Mouse (Mus musculus) thymus, adult 2 months (tissue): ENCODE data around the gene Zfp638. TPM values are rescaled to one million over a fixed set of nuclear protein-coding genes. Genes with fewer than 3 reads are reported as not detected.

Experiments
- DNase-seq: peaks from one replicate; pipeline ENCODE4 v3.0.0; 2021
- H3K27ac ChIP-seq: fragments of 200-500 bp; 2 replicates; pipeline ENCODE4 v1.5.1; 2012; ENCODE audit warnings: low read length, control low read depth; ENCODE audit not compliant: control insufficient read depth, insufficient read depth
- H3K27me3 ChIP-seq: fragments of 200-500 bp; 2 replicates; pipeline ENCODE4 v1.6.1; 2012; ENCODE audit warnings: mild to moderate bottlenecking, low read length, moderate library complexity, mixed read lengths; ENCODE audit not compliant: control insufficient read depth, insufficient read depth
- H3K36me3 ChIP-seq: fragments of 200-500 bp; 2 replicates; pipeline ENCODE4 v1.6.1; 2012; ENCODE audit warnings: mild to moderate bottlenecking, low read length, moderate library complexity; ENCODE audit not compliant: control insufficient read depth, insufficient read depth
- H3K4me1 ChIP-seq: fragments of 200-500 bp; replicated peaks from 2 replicates; pipeline ENCODE4 v1.6.1; 2012; ENCODE audit warnings: low read length; ENCODE audit not compliant: control insufficient read depth, insufficient read depth
- H3K4me3 ChIP-seq: fragments of 200-500 bp; 2 replicates; pipeline ENCODE4 v1.5.1; 2012; ENCODE audit warnings: mild to moderate bottlenecking, low read length, control low read depth, moderate library complexity; ENCODE audit not compliant: control insufficient read depth, insufficient read depth
- CTCF ChIP-seq: fragments of 200-500 bp; IDR thresholded peaks from 2 replicates; pipeline ENCODE4 v1.5.1; 2012; ENCODE audit warnings: mild to moderate bottlenecking, control low read depth, low read length, moderate library complexity, borderline replicate concordance; ENCODE audit not compliant: control insufficient read depth, poor library complexity, insufficient read depth; ENCODE audit errors: extremely low read depth
- POLR2A ChIP-seq: fragments of 200-500 bp; IDR thresholded peaks from 2 replicates; pipeline ENCODE4 v1.6.1; 2012; ENCODE audit warnings: mild to moderate bottlenecking, low read length, control low read depth, moderate library complexity; ENCODE audit not compliant: control insufficient read depth, poor library complexity, insufficient read depth; ENCODE audit errors: extremely low read depth
- WGBS: fragments of 180-500 bp; shearing (Covaris S2); methylation state at CpG from one replicate; pipeline ENCODE4 v1.1.7; 2018; 5-methylcytosine and 5-hydroxymethylcytosine counted together
- polyA plus RNA-seq: library from polyadenylated mRNA; depleted of rRNA; stranded (reverse); fragments of >200 nt; gene quantifications from 2 replicates; pipeline ENCODE4 v1.2.3, GENCODE M21; 2012

The Zfp638 gene
- polyA plus RNA-seq, 1 experiment: 24.2 TPM

DNA sequence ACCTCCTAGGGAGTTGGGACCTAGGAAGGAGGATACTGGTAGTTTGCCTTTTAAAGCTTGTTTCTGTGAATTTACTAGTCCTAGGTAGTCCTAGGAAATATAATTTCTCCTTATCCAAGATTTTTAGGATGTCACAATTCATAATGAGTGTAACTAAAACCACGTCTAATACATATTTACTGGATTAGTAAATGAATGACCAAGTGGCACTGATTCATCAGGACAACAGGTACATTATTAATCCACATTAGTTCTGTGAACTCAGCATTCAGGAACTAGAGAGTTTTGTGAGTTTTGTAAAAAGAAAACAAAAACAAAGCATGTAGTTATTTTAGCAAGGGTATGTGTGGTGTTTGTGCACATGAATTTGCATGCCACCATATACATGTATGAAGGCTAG lies 38.4 kb downstream of the Zfp638 start:
- no peaks in the 10 kb centered on the region for H3K4me1 ChIP-seq
- no peak overlapping the region for H3K27ac ChIP-seq
- DNase-seq: no peak
- H3K4me3 ChIP-seq: no peak overlapping the region
- TF ChIP-seq POLR2A (no peak), CTCF (no peak)
- 91% methylated on average over 1 of the region's 1 CpGs for WGBS
- H3K27me3 ChIP-seq: no peaks in the 10 kb centered on the region
- no peaks in the 10 kb centered on the region for H3K36me3 ChIP-seq

DNA sequence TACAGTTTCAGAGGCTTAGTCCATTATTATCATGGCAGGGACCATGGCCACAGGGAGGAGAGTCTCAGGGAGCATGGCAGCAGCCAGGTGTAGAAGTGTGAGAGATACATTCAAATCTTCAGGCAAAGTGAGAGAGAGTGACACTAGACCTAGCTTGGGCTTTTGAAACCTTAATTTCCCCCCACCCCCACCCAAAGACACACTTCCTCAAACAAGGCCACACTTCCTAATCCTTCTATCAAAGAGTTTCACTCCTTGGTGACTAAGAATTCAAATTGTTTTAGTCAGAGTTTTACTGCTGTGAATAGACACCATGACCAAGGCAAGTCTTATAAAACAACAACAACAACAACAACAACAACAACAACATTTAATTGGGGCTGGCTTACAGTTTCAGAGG lies 39.8 kb downstream of the Zfp638 start:
- Histone ChIP-seq H3K27ac (no peak overlapping the region), H3K4me3 (no peak overlapping the region), H3K4me1 (no peaks in the 10 kb centered on the region), H3K36me3 (no peaks in the 10 kb centered on the region), H3K27me3 (no peaks in the 10 kb centered on the region)
- no peak for DNase-seq
- no peak for TF ChIP-seq POLR2A

- no peaks in the 10 kb centered on the region for H3K4me1 ChIP-seq
- TF ChIP-seq POLR2A (no peak), CTCF (no peak)
- no peak overlapping the region for H3K4me3 ChIP-seq
- no peaks in the 10 kb centered on the region for H3K27me3 ChIP-seq
- DNase-seq: no peak
- H3K36me3 ChIP-seq: no peaks in the 10 kb centered on the region
- H3K27ac ChIP-seq: no peak overlapping the region
- WGBS: 93% methylated on average over 4 of the region's 4 CpGs
Measured at GRCm38 (mm10) chr6:83908386-83908785, 41.5 kb downstream of the Zfp638 start.

DNA sequence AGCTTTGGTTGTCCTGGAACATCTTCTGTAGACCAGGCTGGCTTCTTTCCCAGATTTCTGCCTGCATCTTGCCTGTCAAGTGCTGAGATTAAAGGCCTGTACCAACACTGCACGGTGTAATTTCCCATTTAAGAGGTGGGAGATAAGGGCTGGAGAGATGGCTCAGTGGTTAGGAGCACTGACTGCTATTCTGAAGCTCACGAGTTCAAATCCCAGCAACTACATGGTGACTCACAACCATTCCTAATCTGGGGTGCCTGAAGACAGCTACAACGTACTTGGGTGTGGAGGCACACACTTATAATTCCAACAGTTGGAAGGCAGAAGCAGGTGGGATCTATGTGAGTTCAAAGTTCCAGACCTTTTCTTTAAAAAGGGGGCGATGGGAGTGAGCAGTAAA lies 46.8 kb downstream of the Zfp638 start:
- Histone ChIP-seq H3K27me3 (no peaks in the 10 kb centered on the region), H3K4me1 (no peaks in the 10 kb centered on the region), H3K36me3 (no peaks in the 10 kb centered on the region), H3K4me3 (no peak overlapping the region), H3K27ac (no peak overlapping the region)
- WGBS: 44% methylated on average over 4 of the region's 4 CpGs
- DNase-seq: no peak
- TF ChIP-seq CTCF (no peak), POLR2A (no peak)

- TF ChIP-seq CTCF (peak; percentile 98), POLR2A (no peak)
- H3K4me1 ChIP-seq: no peaks in the 10 kb centered on the region
- peak overlapping the region; percentile 77 for H3K27ac ChIP-seq
- no peaks in the 10 kb centered on the region for H3K27me3 ChIP-seq
- peak overlapping the region; percentile 85 for H3K4me3 ChIP-seq
- WGBS: under 1% methylated on average over 50 of the region's 50 CpGs
- peak; percentile 100 for DNase-seq
- no peaks in the 10 kb centered on the region for H3K36me3 ChIP-seq
Measured at GRCm38 (mm10) chr6:83914183-83914719, 47.3 kb downstream of the Zfp638 start.

DNA sequence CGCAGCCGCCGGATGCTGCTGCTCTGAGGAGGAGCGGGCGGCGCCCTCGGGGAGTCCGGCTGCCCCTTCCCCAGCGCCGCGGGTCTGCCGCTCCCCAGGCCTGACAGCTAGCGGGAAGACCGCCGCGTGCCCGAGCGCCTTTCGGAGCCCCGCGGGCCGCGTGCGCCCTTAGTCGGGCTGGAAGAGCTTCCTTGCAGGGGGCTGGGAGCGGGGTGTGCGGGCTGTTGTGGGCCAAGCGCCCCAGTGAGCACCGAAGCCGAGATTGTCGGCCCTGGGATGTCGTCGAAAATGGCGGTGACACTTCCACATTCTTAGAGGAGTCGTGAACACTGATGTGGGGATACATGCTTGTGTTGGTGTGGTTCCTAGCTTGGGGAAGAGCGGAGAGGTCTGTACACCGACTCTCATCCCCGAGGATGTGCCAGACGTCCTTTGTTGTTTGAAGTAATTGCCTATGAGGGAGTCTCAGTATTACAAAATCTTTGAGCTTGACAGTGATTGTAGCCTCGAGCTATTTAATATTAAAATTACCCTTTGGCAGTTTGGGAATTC lies 47.9 kb downstream of the Zfp638 start:
- WGBS: under 1% methylated on average over 40 of the region's 40 CpGs

GRCm38 (mm10) chr6:83927418-83927817 lies 60.5 kb downstream of the Zfp638 start:
- peak; percentile 34 for DNase-seq
- peaks cover 18% of the 10 kb centered on the region for H3K36me3 ChIP-seq
- WGBS: 80% methylated on average over 1 of the region's 1 CpGs
- no peak overlapping the region for H3K27ac ChIP-seq
- TF ChIP-seq POLR2A (no peak), CTCF (no peak)
- no peak overlapping the region for H3K4me3 ChIP-seq
- no peaks in the 10 kb centered on the region for H3K4me1 ChIP-seq
- no peaks in the 10 kb centered on the region for H3K27me3 ChIP-seq

More for the DNA sequence above, 47.9 kb downstream of the Zfp638 start:
- Histone ChIP-seq H3K4me3 (peak overlapping the region; percentile 85), H3K27ac (peak overlapping the region; percentile 77), H3K36me3 (no peaks in the 10 kb centered on the region), H3K27me3 (no peaks in the 10 kb centered on the region), H3K4me1 (no peaks in the 10 kb centered on the region)
- TF ChIP-seq CTCF (no peak), POLR2A (no peak)
- DNase-seq: no peak

DNA sequence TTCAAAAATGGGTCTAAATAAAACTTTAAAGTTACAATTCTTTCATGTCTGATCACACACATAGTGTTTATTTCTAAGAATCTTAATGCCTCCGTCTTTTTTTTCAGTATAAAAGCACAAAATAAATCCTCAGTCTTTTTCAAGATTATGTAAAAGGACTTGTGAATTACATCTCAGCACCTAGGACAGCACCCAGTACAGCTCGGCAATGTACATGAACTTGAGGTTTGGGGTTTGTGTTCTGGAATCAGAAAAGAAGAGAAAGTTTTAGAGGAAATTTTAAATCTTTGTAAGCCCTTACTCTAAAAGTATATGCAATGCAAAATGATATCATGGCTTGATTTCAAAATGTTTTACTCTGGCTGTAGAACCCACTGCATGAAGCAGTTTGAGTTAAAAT lies 61.3 kb downstream of the Zfp638 start:
- Histone ChIP-seq H3K27ac (no peak overlapping the region), H3K36me3 (peaks cover 18% of the 10 kb centered on the region), H3K4me1 (no peaks in the 10 kb centered on the region), H3K4me3 (no peak overlapping the region), H3K27me3 (no peaks in the 10 kb centered on the region)
- TF ChIP-seq CTCF: no peak
- TF ChIP-seq POLR2A: no peak
- WGBS: 79% methylated on average over 2 of the region's 2 CpGs
- no peak for DNase-seq
